Mouse (Mus musculus) urinary bladder, postnatal 14 days (tissue): ENCODE measurements around the gene Klk15.
A peak's percentile ranks its signal among the peaks of the same experiment; 100 is the strongest.
"Not testable (repeated sequence)": the region's sequence is repeated elsewhere in the genome, so short reads cannot be mapped to it uniquely, and the experiment has no call there.

ENCODE experiments used
- DNase-seq: peaks from one replicate; pipeline ENCODE4 v3.0.0; 2021; ENCODE audit warnings: low spot score

Klk15 gene

GRCm38 (mm10) chr7:43933440-43933839, at the start of gene Klk15:
TSS of gene Klk15 (plus strand) at chr7:43933740.
- DNase-seq = no peak

GRCm38 (mm10) chr7:43891365-43891764, 42.2 kb upstream of the Klk15 start:
- DNase-seq = no peak

DNA sequence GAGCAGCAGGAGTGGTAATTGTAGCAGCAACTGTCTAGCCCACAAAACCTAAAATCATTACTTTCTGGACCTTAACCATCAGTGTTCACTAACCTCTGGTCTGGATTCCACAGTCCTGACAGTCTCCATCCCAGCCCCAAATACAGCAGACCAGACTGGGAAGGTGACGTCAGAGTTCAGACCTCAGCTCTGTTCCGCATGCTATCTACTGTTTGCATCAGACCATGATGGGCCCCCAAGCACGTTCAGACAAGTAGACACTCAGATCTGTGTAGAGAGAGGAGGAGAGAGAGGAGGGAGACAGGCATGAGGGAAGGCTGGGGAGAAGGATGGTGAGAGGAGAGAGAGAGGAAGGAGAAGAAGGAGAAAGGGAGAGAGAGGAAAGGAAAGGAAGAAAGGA, 41.8 kb upstream of the Klk15 start:
- DNase-seq = peak; percentile 55

DNA sequence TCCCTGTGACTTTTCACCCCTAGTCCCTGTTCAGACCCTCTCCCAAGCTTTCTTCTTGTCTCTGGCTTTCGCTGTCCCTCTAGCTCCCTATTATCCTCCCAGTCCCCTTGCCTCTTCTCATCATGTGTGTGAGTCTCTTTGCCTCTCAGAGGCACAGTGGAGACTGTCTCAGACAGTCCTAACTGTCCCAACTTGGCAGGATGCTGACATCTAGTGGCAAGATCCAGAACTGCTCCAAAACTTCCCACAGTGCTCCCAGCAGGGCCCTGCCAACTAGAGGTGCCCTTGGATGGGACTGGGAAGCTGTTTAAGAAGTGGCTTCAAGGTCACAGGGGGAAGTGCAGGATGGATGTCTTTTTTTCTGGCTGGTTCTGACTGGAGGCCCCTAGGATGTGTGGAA, 38.7 kb upstream of the Klk15 start:
- DNase-seq = peak; percentile 88

DNA sequence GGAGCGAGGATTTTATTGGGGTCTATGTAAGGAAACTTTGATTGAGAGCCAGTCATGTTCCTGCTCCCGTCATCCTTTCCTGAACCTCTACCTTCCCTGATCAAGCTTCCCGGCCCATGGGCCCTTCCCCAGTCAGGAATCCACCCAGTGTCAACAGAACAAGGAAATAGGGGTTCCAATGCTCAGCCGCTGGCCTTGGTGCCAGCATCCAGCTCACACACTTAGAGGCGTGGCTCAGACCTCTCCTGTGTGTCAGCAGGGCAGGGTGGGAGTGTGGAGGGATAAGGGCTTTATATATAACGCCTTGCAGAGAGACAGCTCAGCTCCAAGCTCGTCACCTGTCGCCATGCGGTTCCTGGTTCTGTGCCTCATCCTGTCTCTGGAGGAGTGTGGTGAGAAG, 18.7 kb upstream of the Klk15 start:
- peak; percentile 41 for DNase-seq

GRCm38 (mm10) chr7:43918426-43918825, 15.1 kb upstream of the Klk15 start:
- no peak for DNase-seq

DNA sequence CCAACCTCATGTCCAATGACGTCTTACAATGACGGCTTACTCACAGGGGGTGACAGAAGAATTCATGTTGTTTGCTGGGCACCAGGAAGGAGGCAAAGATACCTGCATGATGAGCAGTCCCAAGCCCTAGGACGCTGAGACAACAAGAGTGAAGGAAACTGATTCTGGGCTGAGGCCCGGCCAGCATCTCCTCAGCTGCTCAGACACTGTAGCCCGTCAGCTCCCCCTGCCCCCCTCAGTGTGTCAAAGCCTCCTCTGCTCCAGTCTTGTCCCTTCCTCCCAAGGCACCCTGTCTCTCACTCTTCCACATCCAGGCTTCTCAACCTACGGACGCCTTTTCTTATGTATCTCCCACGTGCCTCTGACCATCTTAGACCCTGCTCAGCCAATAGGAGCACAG, 14.7 kb upstream of the Klk15 start:
- DNase-seq = no peak

- DNase-seq = peak; percentile 73
Observed at GRCm38 (mm10) chr7:43919559-43920451, 13.7 kb upstream of the Klk15 start.

DNA sequence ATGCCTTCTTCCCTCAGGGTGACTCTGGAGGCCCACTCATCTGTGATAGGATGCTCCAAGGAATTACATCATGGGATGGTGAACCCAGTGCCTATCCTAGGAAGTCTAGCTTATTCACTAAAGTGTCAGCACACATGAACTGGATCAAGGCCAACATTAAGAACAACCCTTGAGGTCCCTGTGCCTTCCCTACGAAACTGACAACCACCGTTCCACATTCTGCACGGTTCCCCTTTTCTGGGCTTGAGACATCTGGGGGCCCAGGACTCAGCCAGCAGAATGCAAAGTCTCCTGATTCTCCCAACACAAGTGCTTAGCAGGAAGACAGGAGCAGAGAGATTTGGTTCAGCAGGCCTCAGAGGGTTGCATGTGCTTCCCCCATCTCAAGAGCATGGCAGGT, 13.0 kb upstream of the Klk15 start:
- DNase-seq = no peak

GRCm38 (mm10) chr7:43921087-43921486, 12.5 kb upstream of the Klk15 start:
- DNase-seq = no peak

DNA sequence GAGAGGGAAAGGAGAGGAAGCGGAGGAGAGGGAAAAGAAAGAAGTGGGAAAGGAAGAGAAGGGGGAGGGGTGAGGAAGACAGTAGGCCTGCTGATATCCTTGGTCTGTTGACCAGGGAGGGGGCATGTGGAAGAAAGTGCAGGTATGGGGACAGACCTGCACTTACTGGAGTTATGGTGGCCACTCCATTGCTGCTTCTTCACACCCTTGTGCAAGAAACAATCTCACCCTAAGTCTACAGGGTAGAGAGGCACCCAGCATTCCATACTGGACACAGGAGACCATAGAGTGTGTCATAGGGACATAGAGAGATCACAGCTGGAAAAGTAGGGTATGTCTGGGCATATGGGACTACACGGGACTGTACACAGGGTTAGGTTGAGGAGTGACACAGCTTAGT, 11.6 kb upstream of the Klk15 start:
- no peak for DNase-seq

DNA sequence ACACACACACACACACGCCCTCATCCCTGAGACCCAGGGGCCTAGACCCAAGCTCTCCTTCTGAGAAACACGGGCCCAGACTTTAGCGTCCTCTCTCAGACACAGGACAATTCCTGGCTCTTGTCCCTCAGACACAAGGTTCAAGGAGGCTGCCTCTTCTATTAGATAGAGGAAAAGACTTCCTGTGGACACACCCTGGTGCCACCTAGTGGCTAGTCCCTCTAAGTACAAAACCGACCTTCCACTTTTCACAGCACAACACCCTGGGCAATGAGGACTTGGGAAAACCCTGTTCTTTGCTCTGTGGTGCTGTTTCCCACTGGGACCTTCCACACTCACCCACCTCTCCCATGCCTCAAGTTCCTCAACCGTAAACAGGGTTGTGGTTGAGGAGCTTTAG, 7.6 kb upstream of the Klk15 start:
- DNase-seq = no peak

- DNase-seq = peak; percentile 17
Observed at GRCm38 (mm10) chr7:43928521-43928920, 5.0 kb upstream of the Klk15 start.

- DNase-seq = no peak
Observed at GRCm38 (mm10) chr7:43932337-43932736, 1.2 kb upstream of the Klk15 start.

- no peak for DNase-seq
Observed at GRCm38 (mm10) chr7:43934747-43935146, 1.2 kb downstream of the Klk15 start.

GRCm38 (mm10) chr7:43936551-43936950, 3.0 kb downstream of the Klk15 start:
- no peak for DNase-seq

DNA sequence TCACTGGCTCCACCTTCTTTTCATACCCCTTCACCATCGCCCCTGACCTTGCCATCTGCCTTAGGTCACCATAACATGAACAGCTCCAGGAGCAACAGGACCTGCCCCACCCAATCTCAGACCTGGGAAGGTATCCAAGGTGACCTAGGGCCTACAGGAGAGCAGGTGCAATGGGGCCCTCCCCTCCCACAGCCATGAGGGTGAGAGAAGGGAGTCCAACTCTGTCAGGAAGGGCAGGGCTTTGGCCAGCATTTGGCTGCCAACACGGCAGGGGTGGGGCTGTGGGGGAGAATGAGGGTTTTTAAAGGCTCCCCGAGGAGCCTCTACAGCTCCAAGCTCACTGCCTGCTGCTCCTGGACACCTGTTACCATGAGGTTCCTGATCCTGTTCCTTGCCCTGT, 8.8 kb downstream of the Klk15 start:
- not testable (repeated sequence) for DNase-seq

DNA sequence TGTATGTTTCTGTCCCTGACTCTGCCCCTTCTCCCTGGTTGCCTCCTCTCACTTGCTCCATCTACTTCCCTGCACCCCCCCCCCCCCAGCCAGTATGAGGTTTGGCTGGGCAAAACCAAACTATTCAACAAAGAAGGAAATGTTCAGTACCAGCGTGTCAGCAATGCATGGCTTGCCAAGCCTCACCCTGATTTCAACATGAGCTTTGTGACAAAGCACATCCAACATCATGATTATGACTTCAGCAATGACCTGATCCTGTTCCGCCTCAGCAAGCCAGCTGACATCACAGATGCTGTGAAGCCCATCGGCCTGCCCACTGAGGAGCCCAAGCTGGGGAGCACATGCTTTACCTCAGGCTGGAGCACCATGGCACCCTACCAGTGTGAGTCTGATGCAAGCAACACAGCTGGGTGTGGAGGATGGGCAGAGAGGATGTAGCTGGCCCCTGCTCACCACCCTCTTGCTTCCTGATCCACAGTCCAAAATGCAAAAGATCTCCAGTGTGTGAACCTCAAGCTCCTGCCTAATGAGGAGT, 11.3 kb downstream of the Klk15 start:
- DNase-seq = no peak

DNA sequence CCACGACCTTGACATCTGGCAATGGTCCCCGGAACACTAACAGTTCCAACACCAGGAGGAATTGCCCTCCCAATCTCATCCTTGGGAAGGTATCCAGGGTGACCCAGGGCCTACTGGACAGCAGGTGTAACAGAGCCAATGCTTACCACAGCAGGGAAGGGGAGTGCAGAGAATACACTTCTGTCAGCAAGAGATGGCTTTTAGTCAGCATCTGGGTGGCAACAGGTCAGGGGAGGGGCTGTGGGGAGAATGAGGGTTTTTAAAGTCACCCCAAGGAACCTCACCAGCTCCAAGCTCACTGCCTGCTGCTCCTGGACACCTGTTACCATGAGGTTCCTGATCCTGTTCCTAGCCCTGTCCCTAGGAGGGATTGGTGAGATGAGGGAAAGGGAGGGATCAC, 16.8 kb downstream of the Klk15 start, which contains the start of gene Klk1b8:
Gene Klk1b8, plus strand, starts transcription at position 301 of the 400 bp plus-strand sequence.
- DNase-seq = no peak

DNA sequence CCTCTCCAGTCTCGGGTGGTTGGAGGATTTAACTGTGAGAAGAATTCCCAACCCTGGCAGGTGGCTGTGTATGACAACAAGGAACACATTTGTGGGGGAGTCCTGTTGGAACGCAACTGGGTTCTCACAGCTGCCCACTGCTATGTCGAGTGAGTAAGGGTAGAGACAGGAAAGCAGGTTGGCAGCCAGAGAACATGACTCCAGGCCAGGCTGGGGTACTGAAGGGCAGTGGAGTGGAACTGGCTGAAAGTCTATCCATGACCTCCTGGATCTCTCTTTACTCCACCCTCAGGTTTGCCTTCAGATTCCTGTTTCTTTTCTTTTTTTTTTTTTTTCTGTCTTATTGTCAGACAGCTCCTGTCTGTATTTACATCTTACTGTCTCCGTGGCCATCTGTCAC, 19.2 kb downstream of the Klk15 start:
- DNase-seq = no peak

GRCm38 (mm10) chr7:43966451-43966850, 32.9 kb downstream of the Klk15 start, which contains the start of gene Klk1b1:
TSS of gene Klk1b1 (plus strand) at chr7:43966751.
- no peak for DNase-seq

DNA sequence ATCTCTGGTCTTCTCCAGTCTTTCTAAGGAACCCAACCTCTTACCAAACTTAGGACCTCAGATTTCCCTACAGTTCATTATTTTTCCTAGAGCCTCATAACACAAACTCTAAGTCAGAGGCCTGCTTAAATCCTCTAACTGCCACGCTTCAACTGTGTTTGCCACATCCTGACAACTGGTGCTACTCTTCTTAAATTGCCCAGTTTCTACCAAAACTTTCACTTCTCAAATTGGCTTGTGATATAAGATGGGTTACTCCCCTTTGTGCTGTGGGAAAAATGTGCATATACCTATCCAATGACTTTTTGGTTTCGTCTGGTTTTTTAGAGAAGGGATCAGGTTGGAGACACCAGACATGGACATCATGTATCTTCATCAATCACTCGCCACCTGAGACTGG, 33.5 kb downstream of the Klk15 start:
- DNase-seq = no peak

DNA sequence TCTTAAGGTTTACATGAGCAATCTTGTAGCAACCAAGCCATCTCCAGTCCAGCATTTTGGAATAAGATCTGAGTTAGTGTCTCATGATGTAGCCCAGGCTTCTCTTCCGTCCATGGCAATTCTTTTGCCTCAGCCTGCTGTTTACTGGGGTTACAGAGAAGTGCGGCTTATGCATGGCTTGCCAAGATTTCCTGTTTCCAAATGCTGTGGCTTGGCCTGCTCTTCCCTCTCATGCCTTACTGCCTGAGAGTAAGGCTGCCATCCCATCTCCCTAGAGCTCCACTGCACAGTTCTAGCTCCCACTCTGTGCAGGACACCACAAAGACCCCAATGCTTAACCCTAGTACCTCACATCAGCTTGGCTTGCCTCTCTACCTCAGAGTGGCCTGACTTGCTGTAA, 34.1 kb downstream of the Klk15 start:
- DNase-seq = no peak

GRCm38 (mm10) chr7:43975761-43976160, 42.2 kb downstream of the Klk15 start, which contains the start of gene Klk1b9:
TSS of gene Klk1b9 (plus strand) at chr7:43976061.
- DNase-seq = not testable (repeated sequence)
